Mouse (Mus musculus): ENCODE measurements around the gene Gab2.

DNA sequence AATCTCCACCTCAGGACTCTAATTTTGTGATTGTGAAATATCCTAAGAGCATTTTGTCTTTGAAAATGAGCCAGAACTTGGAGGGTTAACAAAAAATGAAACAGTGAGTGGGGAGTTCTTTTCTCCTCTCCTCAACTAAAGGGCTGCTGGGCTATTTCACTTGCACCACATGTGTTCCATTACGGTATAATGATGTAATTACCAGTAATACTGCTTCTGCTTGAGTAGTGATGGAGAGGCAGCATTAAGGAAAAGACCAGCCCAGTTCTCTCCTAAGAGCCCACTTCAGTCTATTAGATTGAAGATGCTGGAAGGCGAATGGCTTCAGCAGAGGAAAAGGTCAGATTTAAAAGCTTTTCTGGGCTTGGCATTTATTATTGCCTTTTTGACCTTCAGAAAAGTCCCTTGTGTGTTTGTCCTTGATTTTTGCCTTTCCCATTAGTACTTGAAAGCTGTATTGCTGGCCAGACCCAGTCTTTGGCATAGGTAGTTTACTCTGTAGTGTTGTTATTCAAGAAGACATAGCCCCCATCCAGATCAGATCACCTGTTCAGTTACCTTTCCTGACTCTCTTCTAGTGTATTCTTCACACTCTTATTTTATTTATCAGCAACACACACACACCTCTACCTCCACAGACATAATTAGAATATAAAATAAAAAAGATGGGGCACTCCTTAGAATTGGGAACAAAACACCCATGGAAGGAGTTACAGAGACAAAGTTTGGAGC, 69.9 kb downstream of the Gab2 start:
- TF ChIP-seq CTCF (conservative IDR thresholded peaks at IDR 0.05; ENCODE audit: insufficient read depth, insufficient read length, low read depth, low read length) (no peak), POLR2A (IDR thresholded peaks at IDR 0.05; ENCODE audit: low read depth, low read length) (no peak)

All from kidney, adult 2 months (tissue).